Mouse (Mus musculus) T-cell, adult 2 months (primary cell): ENCODE data around the gene Tfap2a.

Experiments used
- DNase-seq: peaks from one replicate; pipeline ENCODE4 v3.0.0; 2022; ENCODE audit warnings: low spot score

Gene Tfap2a

GRCm38 (mm10) chr13:40738196-40738880, at the start of gene Tfap2a:
Gene Tfap2a, minus strand, starts transcription at chr13:40738376.
- DNase-seq, result no peak

- DNase-seq, result no peak
Observed at GRCm38 (mm10) chr13:40784202-40784771, 46.1 kb upstream of the Tfap2a start.

GRCm38 (mm10) chr13:40757995-40758394, 19.8 kb upstream of the Tfap2a start:
- DNase-seq, result no peak

GRCm38 (mm10) chr13:40756356-40756755, 18.2 kb upstream of the Tfap2a start:
- DNase-seq, result no peak

- DNase-seq, result no peak
Observed at GRCm38 (mm10) chr13:40754091-40754490, 15.9 kb upstream of the Tfap2a start.

- no peak for DNase-seq
Observed at GRCm38 (mm10) chr13:40751889-40752288, 13.7 kb upstream of the Tfap2a start.

- DNase-seq, result no peak
Observed at GRCm38 (mm10) chr13:40749603-40749905, 11.4 kb upstream of the Tfap2a start.

- DNase-seq, result no peak
Observed at GRCm38 (mm10) chr13:40748785-40749602, 10.8 kb upstream of the Tfap2a start.

- no peak for DNase-seq
Observed at GRCm38 (mm10) chr13:40744111-40744805, 6.1 kb upstream of the Tfap2a start.

GRCm38 (mm10) chr13:40743221-40743620, 5.0 kb upstream of the Tfap2a start:
- DNase-seq, result no peak

GRCm38 (mm10) chr13:40741841-40742550, 3.8 kb upstream of the Tfap2a start:
- DNase-seq, result no peak

- no peak for DNase-seq
Observed at GRCm38 (mm10) chr13:40741436-40741835, 3.3 kb upstream of the Tfap2a start.

- DNase-seq, result no peak
Observed at GRCm38 (mm10) chr13:40740727-40741360, 2.7 kb upstream of the Tfap2a start.

- DNase-seq, result no peak
Observed at GRCm38 (mm10) chr13:40739901-40740300, 1.7 kb upstream of the Tfap2a start.

- DNase-seq, result no peak
Observed at GRCm38 (mm10) chr13:40739121-40739650, 1.0 kb upstream of the Tfap2a start.

GRCm38 (mm10) chr13:40737761-40738160, 415 bp downstream of the Tfap2a start:
- DNase-seq, result no peak

GRCm38 (mm10) chr13:40737099-40737498, 1.1 kb downstream of the Tfap2a start:
- no peak for DNase-seq

- no peak for DNase-seq
Observed at GRCm38 (mm10) chr13:40736107-40736780, 1.9 kb downstream of the Tfap2a start.

- DNase-seq, result no peak
Observed at GRCm38 (mm10) chr13:40735416-40736106, 2.6 kb downstream of the Tfap2a start.
